Mouse (Mus musculus): ENCODE data around the gene Lyg1.

DNA sequence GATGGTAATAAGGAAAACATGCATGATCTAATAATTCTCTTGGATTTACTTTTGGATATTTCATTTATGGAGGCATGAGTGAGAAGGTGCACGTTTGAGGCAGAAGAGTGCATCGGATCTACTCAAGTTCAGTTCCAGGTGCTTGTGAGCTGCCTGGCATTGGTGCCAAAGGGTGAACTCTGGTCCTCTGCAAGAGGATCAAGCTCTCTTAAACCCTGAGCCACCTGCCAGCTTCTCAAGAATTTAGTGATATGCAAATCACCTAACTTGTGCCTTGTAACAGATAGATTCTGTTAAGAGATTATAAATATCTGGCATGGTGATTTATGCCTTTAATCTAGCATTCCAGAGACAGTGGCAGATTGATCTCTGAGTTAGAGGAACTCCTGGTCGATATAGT lies 45.5 kb upstream of the Lyg1 start:
- TF ChIP-seq GATA1 (IDR thresholded peaks at IDR 0.05; ENCODE audit: borderline replicate concordance, low read length), result no peak
- no peak for TF ChIP-seq FLI1 (IDR thresholded peaks at IDR 0.05; ENCODE audit: low read length)
